28 mouse cellular contexts compared by ENCODE assay signal in the genomic region with DNA sequence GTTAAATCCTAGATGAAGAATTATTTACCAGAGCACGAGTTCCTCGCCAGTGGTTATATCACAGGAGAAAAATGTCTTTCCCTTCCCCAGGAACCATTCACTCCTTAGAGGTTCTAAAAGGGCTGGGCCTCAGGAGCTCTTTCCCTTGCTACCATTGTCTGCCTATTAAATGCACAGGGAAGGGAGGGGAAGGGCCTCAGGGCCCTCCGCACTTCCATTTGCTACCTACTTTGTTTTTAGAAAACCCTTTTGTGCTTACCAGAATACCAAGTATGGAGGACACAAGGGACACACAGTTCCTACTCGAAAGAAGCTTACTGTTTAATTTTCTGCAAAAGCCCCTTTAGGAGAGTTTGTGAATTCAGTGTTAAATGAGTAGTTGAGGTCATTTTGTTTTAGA. TPM values are rescaled to one million over a fixed set of nuclear protein-coding genes. Genes with fewer than 3 reads are reported as not detected.
DNase-seq lines count a peak whose midpoint lies in the region; ATAC-seq and TF ChIP-seq lines count a peak whose summit lies in the region.
"Had no signal": no experiment of that assay in that cellular context is flagged by ENCODE, and none has a peak within 500 bp of the region (broad histone marks: within the 10 kb centered on the region; RNA-seq: fewer than 3 reads in every experiment).

No protein-coding gene starts in this region.

- DNase-seq in layer of hippocampus, adult 2 months (ENCODE audit: low spot score in 2 of 2), result no peak
- no peak for DNase-seq in layer of hippocampus, adult 18-20 months (ENCODE audit: low spot score in 2 of 2)
- DNase-seq in R1 (ENCODE audit: low read depth, low spot score), result peak; percentile 10
- DNase-seq in forebrain, embryonic 11.5 days (ENCODE audit: low spot score), result peak; percentile 54
- DNase-seq in kidney, postnatal 25 days, result no peak
- DNase-seq in gastrocnemius, postnatal 4 days (ENCODE audit: low spot score in 2 of 2), result no peak
- DNase-seq: adrenal gland, postnatal 25 days; B cell, adult 2 months; cerebellum, adult 11-12 months; cerebellum, postnatal 10 days; gastrocnemius, postnatal 10 days; heart, adult 11 months; heart, postnatal 10 days; kidney, adult 18-20 months; liver; lung, postnatal 4 days; retina, postnatal 1 day; thymus, postnatal 14 days had no signal

- H3K4me1 ChIP-seq in forebrain, embryonic 11.5 days (replicated peaks; ENCODE audit: control insufficient read depth, insufficient read depth, low read length), result peaks cover 3% of the 10 kb centered on the region; the same call in 1 of the 2 replicates
- H3K4me1 ChIP-seq: hindbrain, embryonic 12.5 days; limb, embryonic 10.5 days; liver, embryonic 15.5 days; lung, embryonic 15.5 days; midbrain, embryonic 15.5 days had no signal

- whole genome bisulfite sequencing in forebrain, embryonic 11.5 days, result 12% methylated on average over 4 of the region's 4 CpGs
- 100% methylated on average over 4 of the region's 4 CpGs for WGBS in macrophage (ENCODE audit: missing documents)

- H3K4me2 ChIP-seq in forebrain, embryonic 11.5 days (ENCODE audit: low read depth, low read length, severe bottlenecking), result 0 out of 2 replicates have a peak overlapping the region, but pooled peaks have one; percentile 8
- H3K4me2 ChIP-seq: heart, embryonic 11.5 days; hindbrain, embryonic 12.5 days; liver, embryonic 15.5 days; lung, embryonic 15.5 days; midbrain, embryonic 15.5 days; neural tube, embryonic 13.5 days had no signal

- H3K9me3 ChIP-seq in forebrain, embryonic 11.5 days (ENCODE audit: control insufficient read depth, low read length), result no peaks in the 10 kb centered on the region
- H3K9me3 ChIP-seq: hindbrain, embryonic 12.5 days; limb, embryonic 10.5 days; liver, embryonic 15.5 days; lung, embryonic 15.5 days; midbrain, embryonic 15.5 days; neural tube, embryonic 13.5 days had no signal

- ATAC-seq in forebrain, embryonic 11.5 days (replicated peaks; ENCODE audit: low FRiP score), result peak; percentile 82
- ATAC-seq: midbrain, embryonic 15.5 days had no signal

- peak overlapping the region; percentile 50 for H3K27ac ChIP-seq in layer of hippocampus, adult 2 months
- peak overlapping the region; percentile 68 for H3K27ac ChIP-seq in forebrain, embryonic 11.5 days (ENCODE audit: low read depth, low read length)
- H3K27ac ChIP-seq in macrophage, result peak overlapping the region; percentile 78
- H3K27ac ChIP-seq: hindbrain, embryonic 12.5 days; limb, embryonic 10.5 days; liver, embryonic 15.5 days; lung, embryonic 15.5 days; midbrain, embryonic 15.5 days; neural tube, embryonic 13.5 days had no signal

- TF ChIP-seq CTCF in layer of hippocampus, adult 2 months (conservative IDR thresholded peaks at IDR 0.05), result no peak

- no peaks in the 10 kb centered on the region for H3K36me3 ChIP-seq in forebrain, embryonic 11.5 days (ENCODE audit: control insufficient read depth, insufficient read depth, low read length)
- peaks cover 58% of the 10 kb centered on the region for H3K36me3 ChIP-seq in macrophage (ENCODE audit: inconsistent target)
- H3K36me3 ChIP-seq: midbrain, embryonic 15.5 days had no signal

- H3K9ac ChIP-seq in forebrain, embryonic 11.5 days (ENCODE audit: low read length), result no peak overlapping the region
- H3K9ac ChIP-seq: hindbrain, embryonic 12.5 days; liver, embryonic 15.5 days; lung, embryonic 15.5 days; midbrain, embryonic 15.5 days; neural tube, embryonic 13.5 days had no signal

- H3K27me3 ChIP-seq in forebrain, embryonic 11.5 days (ENCODE audit: control insufficient read depth, insufficient read depth, low read length), result no peaks in the 10 kb centered on the region
- H3K27me3 ChIP-seq: CH12.LX; hindbrain, embryonic 12.5 days; liver, embryonic 15.5 days; lung, embryonic 15.5 days; midbrain, embryonic 15.5 days; neural tube, embryonic 13.5 days had no signal

- no peak overlapping the region for H3K4me3 ChIP-seq in layer of hippocampus, adult 2 months
- H3K4me3 ChIP-seq in forebrain, embryonic 11.5 days (ENCODE audit: low read depth, low read length), result no peak overlapping the region
- no peak overlapping the region; the same call in 1 of the 2 replicates for H3K4me3 ChIP-seq in macrophage (ENCODE audit: inconsistent target)
- H3K4me3 ChIP-seq: hindbrain, embryonic 12.5 days; limb, embryonic 10.5 days; liver, embryonic 15.5 days; lung, embryonic 15.5 days; midbrain, embryonic 15.5 days; myocyte; neural tube, embryonic 13.5 days had no signal

- peaks cover 96% of the 10 kb centered on the region for H3K79me2 ChIP-seq in macrophage (ENCODE audit: inconsistent target)

RNA-seq across cellular contexts. Expression of gene Lyst, which starts 48.5 kb away (rescaled TPM):
- 100 to 1,000 TPM in 1 of 2 experiments, 10 to 100 TPM in 1; 96.3 to 107 TPM for total RNA-seq in layer of hippocampus, adult 2 months (2021)
- total RNA-seq in layer of hippocampus, adult 18-20 months (2021), result 10 to 100 TPM; 75.2 to 86.9 TPM
- 3.5 and 4.4 TPM in 2 replicates for polyA plus RNA-seq in forebrain, embryonic 11.5 days (2014; fragmentation: Nextera tagmentation; extraction: Ambion mirVana)
- total RNA-seq in macrophage (2018; cell fraction: chromatin; rRNA removed), result 1,000 to 10,000 TPM in 11 of 26 experiments, 100 to 1,000 TPM in 15; 472 to 1,464 (median 677) TPM
- 100 to 1,000 TPM in 11 of 26 experiments, 10 to 100 TPM in 15; 45.6 to 148 (median 84.8) TPM for total RNA-seq in macrophage (2018; cell fraction: cytosol; rRNA removed)
- 100 to 1,000 TPM; 185 to 692 (median 358) TPM for total RNA-seq in macrophage (2018; cell fraction: nucleus; rRNA removed)
- polyA plus RNA-seq in macrophage (2018), result 43.1 to 56.6 TPM (median 48.0 TPM) in 3 replicates
- 10 to 100 TPM; 13.7 to 16.4 TPM for total RNA-seq in gastrocnemius, postnatal 4 days (2021)

Comparison
In these comparisons a context has a peak if more than half of its experiments do, and no peak if none do; other contexts are left out.
1. DNase-seq: peak in R1 (single experiment) and forebrain, embryonic 11.5 days (single experiment); none in layer of hippocampus, adult 2 months (0 of 2), layer of hippocampus, adult 18-20 months (0 of 2), kidney, postnatal 25 days (0 of 2) and gastrocnemius, postnatal 4 days (0 of 2).
2. RNA of gene Lyst, which starts 48.5 kb away (total RNA-seq): 96.3 to 107 TPM in layer of hippocampus, adult 2 months and 75.2 to 86.9 TPM in layer of hippocampus, adult 18-20 months; 13.7 to 16.4 TPM in gastrocnemius, postnatal 4 days; every median in the first group is over 4 times any median in the second.
3. Peak in every context shown above with its lines, with median percentiles within 50 percentile points of each other: H3K27ac ChIP-seq.